Mouse (Mus musculus): ENCODE results near the gene Ric8a.
"Not testable (repeated sequence)": the region's sequence is repeated elsewhere in the genome, so short reads cannot be mapped to it uniquely, and the experiment has no call there.

Gene Ric8a

GRCm38 (mm10) chr7:140847755-140848580 is 8.8 kb upstream of the Ric8a start, which contains the start of gene Odf3:
Gene Odf3 (plus strand): TSS chr7:140847805.
- DNase-seq, result no peak

- DNase-seq, result no peak
These were observed 8.2 kb upstream of the Ric8a start for GRCm38 (mm10) chr7:140848591-140848990.

- no peak for DNase-seq
These were observed 4.8 kb upstream of the Ric8a start for GRCm38 (mm10) chr7:140851916-140852315.

- DNase-seq, result no peak
These were observed 3.4 kb upstream of the Ric8a start for GRCm38 (mm10) chr7:140853386-140853785.

GRCm38 (mm10) chr7:140854483-140854882 is 2.3 kb upstream of the Ric8a start:
- DNase-seq, result no peak

GRCm38 (mm10) chr7:140855181-140855580 is 1.6 kb upstream of the Ric8a start:
- no peak for DNase-seq

- peak; percentile 82 to 90 for DNase-seq
These were observed 635 bp upstream of the Ric8a start, which contains the start of gene Gm45785 for GRCm38 (mm10) chr7:140855860-140856784. Gene Gm45785 (minus strand): TSS chr7:140856331.

GRCm38 (mm10) chr7:140857550-140858505 is 1.1 kb downstream of the Ric8a start, which contains the start of gene Bet1l:
Gene Bet1l (minus strand): TSS chr7:140857577.
- peak; percentile 12 to 35 for DNase-seq

- DNase-seq, result no peak
These were observed 2.0 kb downstream of the Ric8a start for GRCm38 (mm10) chr7:140858746-140859145.

GRCm38 (mm10) chr7:140859997-140860396 is 3.2 kb downstream of the Ric8a start:
- no peak for DNase-seq

- no peak for DNase-seq
These were observed 4.0 kb downstream of the Ric8a start for GRCm38 (mm10) chr7:140860728-140861127.

- DNase-seq, result no peak
These were observed 8.0 kb downstream of the Ric8a start for GRCm38 (mm10) chr7:140864761-140865160.

GRCm38 (mm10) chr7:140874224-140874623 is 17.5 kb downstream of the Ric8a start:
- no peak for DNase-seq

GRCm38 (mm10) chr7:140877364-140877763 is 20.6 kb downstream of the Ric8a start:
- DNase-seq, result no peak

- DNase-seq, result no peak
These were observed 22.6 kb downstream of the Ric8a start for GRCm38 (mm10) chr7:140879355-140879754.

GRCm38 (mm10) chr7:140880419-140880818 is 23.7 kb downstream of the Ric8a start:
- no peak for DNase-seq

GRCm38 (mm10) chr7:140880865-140881515 is 24.2 kb downstream of the Ric8a start:
- no peak for DNase-seq

- DNase-seq, result peak; percentile 94 to 96
These were observed 25.1 kb downstream of the Ric8a start, which contains the start of the genes Psmd13 and Sirt3 for GRCm38 (mm10) chr7:140881696-140882468. Gene Psmd13 (plus strand): TSS chr7:140881968. Gene Sirt3 (minus strand): TSS chr7:140882309.

GRCm38 (mm10) chr7:140882469-140882803 is 25.7 kb downstream of the Ric8a start:
- DNase-seq, result no peak

- not testable (repeated sequence) for DNase-seq
These were observed 33.9 kb downstream of the Ric8a start for GRCm38 (mm10) chr7:140890636-140891035.

- no peak for DNase-seq
These were observed 37.3 kb downstream of the Ric8a start for GRCm38 (mm10) chr7:140894031-140894430.

Data from cerebellum, adult 18-20 months (tissue).